Mouse (Mus musculus) v-Abl transformed pro-B cells (cell line): ENCODE data around the gene Abhd2.

Experiments used
- in situ Hi-C, 2 experiments: fragments of 400-800 bp; cut with MboI; formaldehyde crosslinking; loops; one replicate each; pipeline ENCODE4 v1.15.1; 2025; ENCODE audit not compliant: unreplicated experiment in 2 of 2

The Abhd2 gene

DNA sequence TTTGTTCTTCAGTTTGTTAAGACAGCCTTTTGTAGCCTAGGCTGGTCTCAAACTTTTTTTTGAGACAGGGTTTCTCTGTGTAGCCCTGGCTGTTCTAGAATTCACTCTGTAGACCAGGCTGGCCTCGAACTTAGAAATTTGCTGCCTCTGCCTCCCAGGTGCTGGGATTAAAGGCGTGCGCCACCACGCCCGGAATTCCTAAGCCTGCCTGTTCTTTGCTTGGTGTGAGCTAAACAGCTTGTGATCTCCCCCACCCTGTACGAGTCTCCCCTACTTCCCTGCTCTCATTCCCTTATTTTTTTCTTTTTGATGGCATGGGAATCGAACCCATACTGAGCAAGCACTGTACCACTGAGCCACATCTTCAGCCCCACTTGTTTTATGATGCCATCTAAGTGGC, 122.2 kb downstream of the Abhd2 start:
- in situ Hi-C loops, result loop anchor here in 1 of 2 experiments (10.0 kb wide), 1 partner anchor 70 kb away; the partner anchor contains the start of gene Polg

DNA sequence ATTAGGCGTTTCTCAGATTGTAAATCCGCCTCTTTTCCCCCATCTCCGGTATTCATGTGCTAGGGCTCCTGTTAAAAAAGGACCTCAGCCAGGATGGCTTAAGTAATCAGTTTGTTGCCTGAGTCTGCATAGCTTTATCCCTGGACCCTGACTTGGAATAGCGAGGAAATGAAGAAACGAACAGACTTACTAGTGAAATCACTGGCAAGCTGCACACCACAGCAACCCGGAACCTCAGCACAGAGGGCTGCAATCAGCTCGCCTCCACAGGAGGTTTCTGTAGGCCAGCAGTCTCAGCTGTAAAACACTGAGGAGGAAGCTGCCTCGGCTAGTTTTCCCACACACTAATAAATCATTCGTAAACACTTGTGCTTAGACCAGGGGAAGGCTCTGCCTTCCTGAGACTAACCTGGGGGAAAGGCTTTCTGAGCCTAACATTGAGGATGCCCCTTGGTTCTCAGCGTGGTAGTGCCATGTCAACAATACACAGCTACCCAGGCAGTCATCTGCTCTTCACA, 124.5 kb downstream of the Abhd2 start:
- in situ Hi-C loops, result loop anchor here in 1 of 2 experiments (10.0 kb wide), 1 partner anchor 67 kb away; the partner anchor contains the start of gene Polg

DNA sequence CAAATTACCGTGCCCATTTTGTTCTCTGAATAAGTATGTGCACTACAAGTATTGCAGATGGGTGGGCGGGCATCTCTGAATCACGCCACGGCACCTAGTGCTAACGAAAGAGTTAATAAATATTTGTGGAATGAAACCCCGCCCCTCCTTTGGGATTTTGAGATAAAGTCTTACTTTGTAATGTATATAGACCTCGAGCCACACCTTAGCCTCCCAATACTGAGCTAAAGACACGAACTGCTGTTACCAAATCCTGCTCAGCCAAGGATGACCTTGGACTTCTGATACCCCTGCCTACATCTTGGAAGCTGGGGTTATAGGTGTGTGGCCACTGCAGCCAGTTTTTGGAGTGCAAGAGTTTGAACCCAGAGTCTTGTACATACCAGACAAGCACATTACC, 125.4 kb downstream of the Abhd2 start:
- in situ Hi-C loops, result loop anchor here in 1 of 2 experiments (10.0 kb wide), 1 partner anchor 66 kb away; the partner anchor contains the start of gene Polg

DNA sequence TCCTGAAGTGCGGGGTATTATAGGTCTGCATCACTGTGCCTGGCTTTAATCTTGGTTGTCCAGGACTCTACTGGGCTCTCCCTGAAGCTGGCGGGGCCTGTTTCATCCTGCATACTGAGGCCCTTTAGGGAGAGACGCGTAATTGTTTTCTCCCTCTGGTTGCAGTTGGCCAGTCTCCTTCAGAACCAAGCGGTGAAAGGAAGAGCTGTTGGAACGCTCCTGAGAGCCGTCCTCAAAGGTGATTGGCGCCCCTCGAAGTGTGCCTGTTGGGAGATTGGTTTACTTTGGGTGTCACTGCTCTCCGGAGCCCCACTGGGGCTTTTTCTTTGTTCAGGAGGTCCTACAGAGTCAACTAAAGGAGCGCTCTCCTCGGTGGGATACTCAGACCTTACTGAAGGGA, 126.0 kb downstream of the Abhd2 start:
- in situ Hi-C loops, result loop anchor here in 1 of 2 experiments (10.0 kb wide), 1 partner anchor 66 kb away; the partner anchor contains the start of gene Polg

DNA sequence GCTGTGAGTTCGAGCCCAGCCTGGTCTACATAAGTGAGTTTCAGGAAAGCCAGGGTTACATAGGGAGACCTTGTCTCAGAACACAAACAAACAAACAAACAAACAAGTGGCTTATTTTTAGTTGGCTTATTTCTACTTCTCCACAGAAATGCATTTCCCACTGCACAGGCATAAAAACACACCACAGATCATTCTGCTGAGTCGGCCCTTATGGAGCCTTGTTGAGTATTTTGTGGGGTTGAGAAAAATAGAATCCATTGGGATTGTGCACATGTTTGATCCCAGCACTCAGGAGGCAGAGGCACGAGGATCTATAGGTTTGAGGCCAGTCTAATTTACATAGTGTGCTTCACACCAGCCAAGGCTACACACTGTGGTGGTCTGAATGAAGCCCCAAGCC, 127.3 kb downstream of the Abhd2 start:
- in situ Hi-C loops, result no loop called here

DNA sequence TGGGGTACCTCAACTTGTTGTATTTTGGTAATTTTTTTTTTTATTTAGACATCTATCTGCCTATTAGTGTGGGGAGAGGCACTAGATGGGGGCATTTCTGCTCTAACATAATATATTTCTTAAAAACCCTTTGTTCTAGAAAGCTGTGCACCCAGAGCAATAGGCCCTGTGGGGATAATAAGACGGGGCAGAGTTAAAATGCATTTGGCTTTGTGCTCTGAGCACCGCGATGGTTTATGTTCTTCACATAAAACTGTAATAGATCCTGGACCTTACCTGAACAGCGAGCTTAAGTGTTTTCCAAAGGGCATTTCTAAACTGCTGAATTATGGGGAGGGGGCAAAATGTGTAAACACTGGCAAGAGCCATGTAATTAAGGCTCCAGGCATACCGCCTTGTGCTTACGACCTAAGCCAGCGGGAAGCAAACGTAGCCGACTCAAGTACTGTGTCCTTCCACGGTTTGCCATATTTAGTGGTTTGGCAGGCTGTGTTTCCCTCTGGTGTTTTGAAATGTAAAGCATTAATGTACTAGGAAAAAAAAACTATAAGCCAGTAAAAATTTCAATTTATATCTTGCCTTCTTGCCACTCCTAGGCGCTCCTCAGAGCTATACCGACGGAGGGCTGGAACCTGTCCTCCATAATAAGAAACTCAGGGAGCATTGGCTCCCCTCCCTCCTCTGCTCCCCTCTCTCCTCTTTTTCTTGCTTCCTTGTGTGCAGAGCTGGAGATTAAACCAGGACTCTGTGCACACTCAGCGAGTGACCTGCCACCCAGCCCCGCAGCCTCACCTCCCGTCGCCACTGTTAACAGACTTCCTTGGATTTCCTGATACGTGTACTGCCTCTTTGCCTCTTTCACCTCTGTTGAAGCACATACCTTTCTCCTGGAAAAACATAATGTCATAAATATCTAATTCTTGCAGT, 141.7 kb downstream of the Abhd2 start:
- in situ Hi-C loops, result no loop called here
